Mouse (Mus musculus) 416B (cell line): ENCODE measurements around the gene Dda1.

ENCODE experiments used
- DNase-seq: peaks from one replicate; pipeline ENCODE4 v3.0.0; 2011; ENCODE audit warnings: low read depth

The Dda1 gene

GRCm38 (mm10) chr8:71469411-71469810 lies 412 bp downstream of the Dda1 start:
- peak; percentile 42 for DNase-seq

GRCm38 (mm10) chr8:71470146-71470912 lies 1.3 kb downstream of the Dda1 start:
- DNase-seq: no peak

GRCm38 (mm10) chr8:71470913-71471255 lies 1.9 kb downstream of the Dda1 start:
- DNase-seq: no peak

- no peak for DNase-seq
Measured at GRCm38 (mm10) chr8:71471861-71472260, 2.9 kb downstream of the Dda1 start.

DNA sequence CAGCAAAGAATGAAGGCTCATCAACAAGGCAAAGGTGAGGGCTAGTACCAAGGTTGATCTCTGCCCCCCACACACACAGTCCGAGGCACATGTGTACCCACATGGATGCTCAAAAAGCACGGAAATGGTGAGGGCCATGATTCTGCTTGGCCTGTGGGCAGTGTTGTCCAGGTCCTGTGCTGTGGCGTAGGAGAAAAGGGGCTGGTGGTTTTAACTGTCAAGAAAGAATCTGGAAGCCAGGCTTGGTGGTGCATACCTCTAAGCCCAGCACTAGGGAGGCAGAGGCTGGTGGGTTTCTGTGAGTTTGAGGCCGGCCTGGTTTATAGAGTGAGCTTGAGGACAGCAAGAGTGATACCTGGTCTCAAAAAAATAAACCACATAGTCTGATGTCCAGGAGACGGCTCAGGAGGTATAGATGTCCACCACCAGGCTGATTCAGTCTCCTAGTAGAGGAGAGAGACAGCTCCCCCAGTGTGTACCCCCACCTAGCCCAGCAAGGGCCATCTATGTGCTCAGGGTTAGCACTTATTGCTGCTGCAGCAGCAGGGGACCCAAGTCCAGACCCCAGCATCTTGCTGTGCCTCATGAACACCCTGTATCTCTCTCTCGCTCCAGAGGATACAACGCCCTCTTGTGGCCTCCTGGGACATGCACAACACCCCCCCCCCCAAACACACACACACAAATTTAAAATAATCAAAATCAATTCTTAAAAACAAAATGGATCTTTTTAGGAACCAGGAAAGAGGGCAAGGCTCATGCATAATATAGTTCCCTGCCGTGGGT lies 3.8 kb downstream of the Dda1 start:
- DNase-seq: peak; percentile 24

DNA sequence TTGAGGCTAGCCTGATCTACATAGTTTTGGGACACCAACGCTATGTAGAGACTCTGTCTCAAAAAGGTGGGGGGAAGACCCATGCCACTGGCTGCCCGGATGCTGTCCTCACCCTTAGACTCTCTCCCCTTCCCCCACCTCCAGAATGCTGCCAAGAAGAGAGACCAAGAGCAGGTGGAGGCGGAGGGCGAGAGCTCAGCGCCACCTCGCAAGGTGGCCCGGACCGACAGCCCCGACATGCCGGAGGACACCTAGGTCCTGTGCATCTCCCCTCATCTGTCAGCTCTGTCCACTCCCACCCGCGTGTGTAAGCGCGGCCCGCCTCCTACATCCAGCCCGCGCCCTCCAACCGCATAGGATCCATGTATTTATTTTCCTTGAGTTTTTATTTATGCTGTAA lies 5.3 kb downstream of the Dda1 start:
- no peak for DNase-seq

- DNase-seq: no peak
Measured at GRCm38 (mm10) chr8:71474785-71475701, 6.0 kb downstream of the Dda1 start.

DNA sequence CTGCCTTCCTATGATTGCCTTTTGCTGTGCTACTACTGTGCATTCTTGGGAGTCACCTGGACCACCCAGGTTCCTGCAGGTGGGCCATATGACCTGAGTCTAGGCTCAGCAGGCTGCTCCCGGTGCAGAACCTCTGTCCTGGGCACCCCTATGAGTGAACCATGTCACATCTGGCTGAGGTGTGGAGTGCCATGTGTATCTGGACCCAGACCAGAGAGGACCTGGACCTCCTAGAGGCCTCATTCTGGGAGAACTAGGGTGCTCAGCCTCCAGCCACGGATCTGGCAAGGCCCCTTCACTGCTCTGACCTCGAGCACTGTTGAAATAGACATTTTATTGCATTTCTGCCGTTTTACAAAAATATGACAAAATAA lies 6.7 kb downstream of the Dda1 start:
- DNase-seq: no peak

- DNase-seq: peak; percentile 61
Measured at GRCm38 (mm10) chr8:71476099-71476940, 7.3 kb downstream of the Dda1 start.

GRCm38 (mm10) chr8:71477196-71477845 lies 8.3 kb downstream of the Dda1 start:
- peak; percentile 77 for DNase-seq

- no peak for DNase-seq
Measured at GRCm38 (mm10) chr8:71478943-71479342, 9.9 kb downstream of the Dda1 start.

GRCm38 (mm10) chr8:71483932-71484331 lies 14.9 kb downstream of the Dda1 start:
- DNase-seq: peak; percentile 64

GRCm38 (mm10) chr8:71484736-71485135 lies 15.7 kb downstream of the Dda1 start:
- no peak for DNase-seq

DNA sequence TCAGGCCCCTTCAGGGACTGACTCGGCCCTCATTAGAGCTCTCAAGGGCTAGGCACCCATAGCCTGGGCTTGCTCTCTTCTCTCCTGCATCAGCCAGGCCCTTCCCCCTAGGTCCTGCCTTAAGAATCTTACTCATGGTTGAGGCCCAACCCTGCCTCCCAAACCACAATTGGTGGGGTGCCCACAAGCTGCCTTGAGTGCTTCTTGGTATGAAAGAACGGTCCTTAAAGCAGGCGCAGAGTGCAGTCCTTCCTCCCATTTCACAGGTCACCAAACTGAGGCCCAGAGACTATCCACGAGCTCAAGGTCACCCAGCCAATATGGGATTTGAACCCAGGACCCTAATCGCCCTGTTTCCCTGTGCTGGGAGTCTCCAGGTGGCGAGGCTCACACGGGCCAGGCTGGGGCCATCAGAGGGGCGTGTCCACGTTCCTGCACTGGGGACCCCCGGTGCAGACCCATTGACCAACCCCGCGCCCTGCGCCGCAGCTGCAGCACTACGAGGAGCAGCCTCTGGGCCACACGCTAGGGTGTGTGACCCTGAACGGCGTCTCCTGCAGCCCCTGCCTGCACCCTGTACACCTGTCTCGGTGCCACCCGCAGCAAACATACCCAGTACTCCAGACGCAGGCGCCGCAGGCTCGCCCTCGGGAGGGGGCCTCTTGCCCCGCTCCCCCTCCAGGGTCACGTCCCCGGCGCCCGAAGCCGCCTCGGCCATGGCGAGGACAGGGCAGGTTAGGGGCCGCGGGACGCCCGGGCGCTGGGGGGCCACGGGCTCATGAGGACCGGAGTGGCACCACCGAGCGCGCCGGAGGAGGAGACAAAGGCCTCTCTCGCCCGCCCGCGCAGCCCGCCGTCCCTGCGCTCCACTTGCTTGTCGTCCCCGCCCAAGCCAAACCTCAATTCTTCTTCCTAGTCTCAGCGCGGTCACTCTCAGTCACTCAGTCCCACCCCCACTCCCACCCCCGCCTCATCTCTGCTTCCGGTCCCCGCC lies 16.4 kb downstream of the Dda1 start, which contains the start of gene Ano8:
Gene Ano8 (minus strand): TSS at position 822 of the 994 bp plus-strand sequence.
- DNase-seq: peak; percentile 86

- DNase-seq: peak; percentile 41
Measured at GRCm38 (mm10) chr8:71486136-71486529, 17.1 kb downstream of the Dda1 start.

DNA sequence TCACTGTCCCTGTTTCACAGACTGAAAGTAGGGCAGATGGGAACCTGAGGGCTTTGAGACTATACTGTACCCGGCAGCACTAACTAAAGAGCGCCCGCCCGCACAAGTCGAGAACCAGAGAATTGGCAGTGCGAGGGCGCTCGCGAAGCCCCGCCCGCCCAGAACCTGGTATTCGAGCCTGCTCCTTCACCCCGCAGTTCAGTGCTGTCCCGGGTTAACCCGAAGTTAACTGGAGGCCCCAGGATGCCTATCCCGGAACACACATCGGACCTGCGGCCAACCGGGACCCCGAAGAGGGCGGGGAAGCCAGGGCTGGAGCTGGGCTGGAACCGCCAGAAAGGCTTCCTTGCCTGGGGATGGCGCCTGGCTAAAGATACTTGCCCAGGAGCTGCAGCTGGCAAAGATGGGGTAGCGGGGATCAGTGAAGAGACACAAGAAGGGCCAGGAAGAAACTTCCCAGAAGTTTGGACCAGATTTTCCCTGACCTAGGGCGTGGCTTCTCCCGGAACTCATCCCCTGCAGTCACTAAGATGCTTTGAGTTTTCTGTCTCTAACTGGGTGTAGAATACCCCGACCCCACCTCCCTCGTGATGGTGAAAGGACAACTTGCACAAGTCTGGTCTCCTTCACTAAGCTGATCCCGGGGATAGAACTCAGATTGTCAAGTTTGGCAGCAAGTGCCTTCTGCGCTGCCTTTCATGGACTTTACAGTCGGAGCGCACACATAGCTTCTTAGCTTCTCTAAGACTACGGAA lies 18.9 kb downstream of the Dda1 start, which contains the start of gene Gtpbp3:
Gene Gtpbp3 (plus strand): TSS at position 413 of the 755 bp plus-strand sequence.
- DNase-seq: peak; percentile 85

GRCm38 (mm10) chr8:71488454-71488853 lies 19.5 kb downstream of the Dda1 start:
- DNase-seq: peak; percentile 98

DNA sequence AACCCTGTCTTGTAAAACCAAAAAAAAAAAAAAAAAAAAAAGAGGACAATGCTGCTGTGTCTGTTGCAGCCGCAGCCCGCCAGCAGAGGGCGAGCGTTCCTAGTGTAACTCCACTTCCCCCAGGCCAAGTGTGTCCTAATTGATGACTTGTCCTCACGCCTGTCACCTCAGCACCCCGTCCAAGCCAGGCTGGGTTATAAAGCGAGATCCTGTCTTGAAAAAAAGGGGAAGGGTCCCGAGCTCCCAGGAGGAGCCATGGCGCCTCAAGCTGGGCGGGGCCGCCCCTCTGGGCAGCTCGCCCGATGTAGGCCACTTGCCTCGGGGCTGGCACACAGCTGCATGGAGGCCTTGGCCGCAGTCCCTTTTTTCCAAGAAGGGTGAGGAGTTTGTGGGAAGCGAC lies 26.0 kb downstream of the Dda1 start:
- peak; percentile 88 for DNase-seq

DNA sequence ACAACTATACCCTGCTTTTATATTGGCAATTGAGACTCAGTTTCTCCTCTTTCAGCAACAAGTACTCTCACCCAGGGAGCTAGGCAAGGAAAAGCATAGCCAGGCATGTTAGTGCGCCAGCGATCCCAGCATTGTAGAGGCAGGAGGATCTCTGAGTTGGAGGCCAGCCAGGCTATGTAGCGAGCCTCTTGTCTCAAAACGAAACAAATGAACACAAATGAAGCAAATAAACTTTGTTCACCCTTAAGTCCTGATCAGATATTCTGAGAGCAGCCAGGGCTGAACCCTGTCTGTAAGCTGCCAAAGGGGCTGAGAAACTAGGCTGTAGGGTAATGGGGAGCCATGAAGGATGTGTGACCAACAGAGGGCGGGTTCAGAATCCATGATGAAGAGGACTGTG lies 26.8 kb downstream of the Dda1 start:
- DNase-seq: no peak
